Mouse (Mus musculus) CH12.LX (cell line): ENCODE measurements around the gene Cd46. TPM values are rescaled to one million over a fixed set of nuclear protein-coding genes. Genes with fewer than 3 reads are reported as not detected.

ENCODE experiments used
- DNase-seq: peaks from one replicate; pipeline ENCODE4 v3.0.0-alpha.2; 2013; ENCODE audit errors: extremely low read depth
- H3K27ac ChIP-seq: 2 replicates; pipeline ENCODE4 v1.5.1; 2012; ENCODE audit warnings: low read depth, mild to moderate bottlenecking, control low read depth, moderate library complexity; ENCODE audit not compliant: insufficient read depth
- H3K27me3 ChIP-seq: replicated peaks from 2 replicates; pipeline ENCODE3; 2012; ENCODE audit warnings: inconsistent platforms
- H3K36me3 ChIP-seq, 2 experiments: replicated peaks in 1 of 2; 2 replicates each; pipeline versions ENCODE3 to v1.6.1; 2012; ENCODE audit warnings: inconsistent platforms in 1 of 2, low read length in 1 of 2, mild to moderate bottlenecking in 1 of 2, mixed read lengths in 1 of 2, moderate library complexity in 1 of 2; ENCODE audit not compliant: control insufficient read depth in 1 of 2, insufficient read depth in 1 of 2
- H3K4me1 ChIP-seq, 2 experiments: 2 replicates each; pipeline ENCODE4 v1.6.1; 2012; ENCODE audit warnings: inconsistent platforms in 1 of 2, moderate library complexity in 1 of 2; ENCODE audit not compliant: insufficient read depth in 2 of 2, control insufficient read depth in 1 of 2
- H3K4me2 ChIP-seq: 2 replicates; pipeline ENCODE4 v1.6.1; 2012; ENCODE audit warnings: low read depth, mild to moderate bottlenecking, control low read depth; ENCODE audit not compliant: poor library complexity, insufficient read depth, severe bottlenecking
- H3K4me3 ChIP-seq, 3 experiments: fragments of 150-350 bp in 1 of 3; sonication (generic) in 1 of 3; replicated peaks in 1 of 3; 2 replicates each; pipeline versions ENCODE3 to v1.5.1; 2011 to 2012; ENCODE audit warnings: low read depth in 2 of 3, low read length in 2 of 3, mild to moderate bottlenecking in 2 of 3, moderate library complexity in 2 of 3, control low read depth in 1 of 3, improper control_type of control experiment in 1 of 3, inconsistent platforms in 1 of 3, mixed read lengths in 1 of 3; ENCODE audit not compliant: poor library complexity in 1 of 3
- H3K79me2 ChIP-seq: replicated peaks from 2 replicates; pipeline ENCODE4 v1.6.1; 2012; ENCODE audit warnings: mild to moderate bottlenecking, moderate library complexity; ENCODE audit not compliant: control insufficient read depth, poor library complexity, insufficient read depth, severe bottlenecking; ENCODE audit errors: extremely low read depth
- H3K9ac ChIP-seq: 2 replicates; pipeline ENCODE4 v1.6.1; 2012; ENCODE audit warnings: low read depth, mild to moderate bottlenecking, control low read depth, moderate library complexity; ENCODE audit not compliant: insufficient read depth
- H3K9me3 ChIP-seq: replicated peaks from 2 replicates; pipeline ENCODE3; 2012; ENCODE audit warnings: low read length, inconsistent platforms, mixed read lengths
- CHD1 ChIP-seq: IDR thresholded peaks from 2 replicates; pipeline ENCODE4 v1.6.1; 2012; ENCODE audit warnings: low read depth, low read length, improper control_type of control experiment, inconsistent platforms
- CHD2 ChIP-seq: IDR thresholded peaks from 2 replicates; pipeline ENCODE4 v1.6.1; 2011; ENCODE audit warnings: low read length, improper control_type of control experiment
- CTCF ChIP-seq, 2 experiments: IDR thresholded peaks in 1 of 2; conservative IDR thresholded peaks in 1 of 2; 2 replicates each; pipeline ENCODE4 v1.5.1; 2011 to 2012; ENCODE audit warnings: low read depth in 2 of 2, low read length in 2 of 2, improper control_type of control experiment in 1 of 2, inconsistent platforms in 1 of 2, mild to moderate bottlenecking in 1 of 2, moderate library complexity in 1 of 2
- E2F4 ChIP-seq: IDR thresholded peaks from 2 replicates; pipeline ENCODE4 v1.6.1; 2011; ENCODE audit warnings: low read depth, low read length, improper control_type of control experiment; ENCODE audit not compliant: insufficient replicate concordance
- HCFC1 ChIP-seq: IDR thresholded peaks from 2 replicates; pipeline ENCODE4 v1.6.1; 2012; ENCODE audit warnings: low read depth, mild to moderate bottlenecking, inconsistent platforms, low read length, improper control_type of control experiment
- MAFK ChIP-seq: IDR thresholded peaks from 2 replicates; pipeline ENCODE4 v1.6.1; 2011; ENCODE audit warnings: low read length, improper control_type of control experiment; ENCODE audit not compliant: insufficient replicate concordance
- NELFE ChIP-seq: IDR thresholded peaks from 2 replicates; pipeline ENCODE4 v1.6.1; 2011; ENCODE audit warnings: low read depth, low read length, improper control_type of control experiment
- PAX5 ChIP-seq: IDR thresholded peaks from 2 replicates; pipeline ENCODE4 v1.6.1; 2012; ENCODE audit warnings: low read length, inconsistent platforms, mixed read lengths
- RCOR1 ChIP-seq: conservative IDR thresholded peaks from 2 replicates; pipeline ENCODE4 v1.6.1; 2012; ENCODE audit warnings: low read depth, mild to moderate bottlenecking, inconsistent platforms, low read length, improper control_type of control experiment
- SIN3A ChIP-seq: IDR thresholded peaks from 2 replicates; pipeline ENCODE4 v1.6.1; 2012; ENCODE audit warnings: low read length, improper control_type of control experiment, inconsistent platforms
- SMC3 ChIP-seq: IDR thresholded peaks from 2 replicates; pipeline ENCODE4 v1.6.1; 2011; ENCODE audit warnings: low read depth, low read length, improper control_type of control experiment
- TBP ChIP-seq: conservative IDR thresholded peaks from 2 replicates; pipeline ENCODE4 v1.6.1; 2011; ENCODE audit warnings: low read depth, low read length, improper control_type of control experiment
- TCF12 ChIP-seq: IDR thresholded peaks from 2 replicates; pipeline ENCODE4 v1.6.1; 2014; ENCODE audit warnings: low read depth, mild to moderate bottlenecking, inconsistent platforms, low read length, improper control_type of control experiment
- USF1 ChIP-seq: IDR thresholded peaks from 2 replicates; pipeline ENCODE4 v1.6.1; 2014; ENCODE audit warnings: low read depth, mild to moderate bottlenecking, inconsistent platforms, low read length, improper control_type of control experiment
- USF2 ChIP-seq: conservative IDR thresholded peaks from 2 replicates; pipeline ENCODE4 v1.6.1; 2011; ENCODE audit warnings: low read depth, low read length, improper control_type of control experiment
- ZC3H11A ChIP-seq: IDR thresholded peaks from 2 replicates; pipeline ENCODE4 v1.6.1; 2012; ENCODE audit warnings: low read depth, mild to moderate bottlenecking, inconsistent platforms, low read length, improper control_type of control experiment
- ZMIZ1 ChIP-seq: IDR thresholded peaks from 2 replicates; pipeline ENCODE4 v1.6.1; 2012; ENCODE audit warnings: low read depth, mild to moderate bottlenecking, inconsistent platforms, low read length, improper control_type of control experiment
- ZNF384 ChIP-seq: IDR thresholded peaks from 2 replicates; pipeline ENCODE4 v1.6.1; 2012; ENCODE audit warnings: low read depth, low read length, improper control_type of control experiment, inconsistent platforms
- dilution Hi-C: fragments of 300-500 bp; cut with MboI; formaldehyde crosslinking; loops from 2 replicates; pipeline ENCODE4 v1.14.3; 2020; ENCODE audit warnings: low sequenced_read_pairs; ENCODE audit not compliant: extremely low pct_unique_long_range_greater_than_20kb, extremely low pct_ligation_motif_present
- in situ Hi-C: fragments of 300-500 bp; cut with MboI; formaldehyde crosslinking; loops from 3 replicates; pipeline ENCODE4 v1.14.3; 2019; ENCODE audit warnings: low sequenced_read_pairs, low pct_ligation_motif_present, low pct_unique_long_range_greater_than_20kb, mixed read lengths
- polyA plus RNA-seq: library from polyadenylated mRNA; unstranded; fragments of >175 nt; gene quantifications from 2 replicates; pipeline ENCODE4 v1.2.1, GENCODE M21; 2012; ENCODE audit warnings: low read depth; ENCODE audit not compliant: insufficient read length
- total RNA-seq, 2 experiments: library from RNA; depleted of rRNA; stranded (reverse); fragments of 300-350 nt in 1 of 2; fragments of >200 nt in 1 of 2; gene quantifications; 2 replicates each; pipeline ENCODE4 v1.2.3; 2012 to 2014

Gene Cd46
- total and polyA plus RNA-seq, 3 experiments = 0.38 to 1.5 (median 1.4) TPM

DNA sequence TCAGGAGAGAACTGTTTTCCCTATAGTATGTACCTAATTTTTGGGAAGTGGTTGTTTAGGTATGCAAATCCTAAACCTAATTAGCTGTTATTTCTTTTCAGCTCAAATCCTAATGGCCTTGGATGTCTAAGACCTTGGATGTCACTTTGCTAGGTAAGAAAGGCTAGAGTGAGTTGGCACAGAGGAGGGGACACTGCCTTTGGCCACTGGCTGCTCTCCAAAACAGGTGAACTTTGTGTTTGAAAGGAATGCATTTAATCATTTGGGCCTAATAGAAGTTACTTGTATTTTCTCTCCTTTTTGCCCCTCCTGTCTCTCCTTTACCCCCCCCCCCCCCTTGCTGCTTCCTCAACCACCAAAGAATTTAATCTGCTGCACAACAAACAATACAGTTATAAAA, 60.3 kb downstream of the Cd46 start:
- no peaks in the 10 kb centered on the region for H3K27me3 ChIP-seq
- in situ Hi-C loops = no loop called here
- H3K27ac ChIP-seq = no peak overlapping the region
- H3K9ac ChIP-seq = no peak overlapping the region
- dilution Hi-C loops = no loop called here
- peaks cover 3 to 39% of the 10 kb centered on the region in 2 experiments for H3K4me1 ChIP-seq
- H3K4me2 ChIP-seq = no peak overlapping the region
- no peak overlapping the region for H3K4me3 ChIP-seq
- no peaks in the 10 kb centered on the region for H3K9me3 ChIP-seq
- peaks cover 20 to 29% of the 10 kb centered on the region in 2 experiments for H3K36me3 ChIP-seq
- H3K79me2 ChIP-seq = no peaks in the 10 kb centered on the region
- DNase-seq = no peak
- TF ChIP-seq E2F4 = no peak
- TF ChIP-seq TBP = no peak
- TF ChIP-seq SIN3A = no peak
- no peak for TF ChIP-seq CHD1
- no peak for TF ChIP-seq USF1
- TF ChIP-seq ZNF384 = no peak
- no peak for TF ChIP-seq CHD2
- TF ChIP-seq ZC3H11A = no peak
- TF ChIP-seq NELFE = no peak
- TF ChIP-seq ZMIZ1 = no peak
- no peak for TF ChIP-seq TCF12

DNA sequence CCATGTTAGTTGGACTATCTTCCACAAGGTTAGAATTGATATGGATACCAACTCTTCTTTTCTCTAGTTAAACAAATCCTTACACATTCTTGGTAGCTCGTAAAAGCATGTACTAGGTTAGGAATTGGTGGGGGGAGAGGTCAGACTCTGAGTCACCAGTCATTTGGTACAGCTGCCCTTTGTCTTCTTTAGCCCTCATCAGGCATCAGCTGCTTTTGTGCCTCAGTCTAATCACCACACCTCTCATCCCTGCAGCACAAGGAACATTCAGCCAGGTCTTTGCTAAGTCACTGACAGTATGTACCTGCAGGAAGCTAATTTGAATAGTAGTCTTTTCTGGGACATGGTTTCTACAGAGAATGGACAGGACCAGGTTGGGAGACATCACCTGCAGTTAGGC, 64.5 kb downstream of the Cd46 start:
- in situ Hi-C loops = no loop called here
- Histone ChIP-seq H3K4me2 (no peak overlapping the region), H3K79me2 (no peaks in the 10 kb centered on the region), H3K4me1 (peaks cover 0 to 9% of the 10 kb centered on the region in 2 experiments; a peak in 1 of 4 replicates), H3K27ac (no peak overlapping the region), H3K9me3 (no peaks in the 10 kb centered on the region), H3K36me3 (peaks cover 20 to 34% of the 10 kb centered on the region in 2 experiments), H3K4me3 (no peak overlapping the region), H3K27me3 (no peaks in the 10 kb centered on the region), H3K9ac (no peak overlapping the region)
- no peak for TF ChIP-seq USF2
- no peak for TF ChIP-seq HCFC1
- TF ChIP-seq TCF12 = no peak
- TF ChIP-seq RCOR1 = no peak
- TF ChIP-seq TBP = no peak
- TF ChIP-seq USF1 = no peak
- TF ChIP-seq E2F4 = no peak
- TF ChIP-seq MAFK = no peak
- TF ChIP-seq SIN3A = no peak
- no peak for TF ChIP-seq PAX5
- no peak for TF ChIP-seq CTCF (conservative IDR thresholded peaks at IDR 0.05 in 1 of 2, IDR thresholded peaks at IDR 0.05 in 1 of 2; ENCODE audit: low read depth in 2 of 2, low read length in 2 of 2)
- TF ChIP-seq ZNF384 = no peak
- no peak for TF ChIP-seq CHD2
- no peak for TF ChIP-seq SMC3
- no peak for DNase-seq
- dilution Hi-C loops = no loop called here
